Mouse (Mus musculus) neutrophil, adult 83 days (primary cell): ENCODE measurements around the gene Rbm12. TPM values are rescaled to one million over a fixed set of nuclear protein-coding genes. Genes with fewer than 3 reads are reported as not detected.

Source experiments
- total RNA-seq, 2 experiments: library from RNA; stranded (reverse); gene quantifications; one replicate each; pipeline ENCODE4 v1.2.4; 2023

The Rbm12 gene
- total RNA-seq: 10 to 100 TPM; 26.7 to 30.4 TPM

GRCm38 (mm10) chr2:156111358-156112079 is at the start of gene Rbm12, which contains the start of gene Cpne1:
Rbm12 (minus strand) TSS chr2:156111978.
Cpne1 (minus strand) TSS chr2:156111965.

GRCm38 (mm10) chr2:156143953-156144724 is 32.4 kb upstream of the Rbm12 start, which contains the start of the genes Romo1 and Nfs1:
Romo1 (plus strand) TSS chr2:156144039.
Nfs1 (minus strand) TSS chr2:156144186.

GRCm38 (mm10) chr2:156126992-156127391 is 15.2 kb upstream of the Rbm12 start, which contains the start of gene Gm28036:
Gm28036 (minus strand) TSS chr2:156127092.

GRCm38 (mm10) chr2:156065099-156066041 is 46.4 kb downstream of the Rbm12 start, which contains the start of gene Spag4:
Spag4 (plus strand) TSS chr2:156065175.

GRCm38 (mm10) chr2:156052816-156053215 is 59.0 kb downstream of the Rbm12 start, which contains the start of gene Fer1l4:
Fer1l4 (minus strand) TSS chr2:156052947.

Other genes starting within 250 kb of the Rbm12 start
- gene Uqcc1, start 181.7 kb downstream of the Rbm12 start, total RNA-seq: 10 to 100 TPM; 13.0 to 17.1 TPM
- not detected for gene Gm15557, start 171.2 kb downstream of the Rbm12 start, total RNA-seq
- gene Gdf5, start 166.6 kb downstream of the Rbm12 start, total RNA-seq: not detected
- 10 to 100 TPM; 58.0 to 65.1 TPM for gene Cep250, start 155.5 kb downstream of the Rbm12 start, total RNA-seq
- gene 6430550D23Rik, start 104.0 kb downstream of the Rbm12 start, total RNA-seq: under 1 TPM; 0.42 to 0.55 TPM
- 10 to 100 TPM; 62.0 to 62.6 TPM for gene Ergic3, start 103.9 kb downstream of the Rbm12 start, total RNA-seq
- not detected for gene Fer1l4, start 59.0 kb downstream of the Rbm12 start, total RNA-seq
- gene Spag4, start 46.8 kb downstream of the Rbm12 start, total RNA-seq: under 1 TPM; 0.33 to 0.42 TPM
- 10 to 100 TPM; 71.3 to 80.9 TPM for gene Cpne1, start within 50 bp of the Rbm12 start, total RNA-seq
- 10 to 100 TPM; 16.8 to 17.4 TPM for gene Gm28036, start 15.1 kb upstream of the Rbm12 start, total RNA-seq
- gene Romo1, start 32.1 kb upstream of the Rbm12 start, total RNA-seq: 10 to 100 TPM; 44.4 to 51.7 TPM
- gene Nfs1, start 32.2 kb upstream of the Rbm12 start, total RNA-seq: 10 to 100 TPM; 16.4 to 19.5 TPM
- gene Rbm39, start 68.3 kb upstream of the Rbm12 start, total RNA-seq: 1,000 to 10,000 TPM in 1 of 2 experiments, 100 to 1,000 TPM in 1; 884 to 1,046 TPM
- gene Phf20, start 84.5 kb upstream of the Rbm12 start, total RNA-seq: 10 to 100 TPM; 20.5 to 22.4 TPM
- gene Cnbd2, start 200.3 kb upstream of the Rbm12 start, total RNA-seq: 1 to 10 TPM; 8.9 to 9.2 TPM
- 100 to 1,000 TPM; 131 to 132 TPM for gene Scand1, start 200.7 kb upstream of the Rbm12 start, total RNA-seq